Mouse (Mus musculus) MEL (cell line): Measurements from ENCODE around the gene Ccdc9b. TPM values are rescaled to one million over a fixed set of nuclear protein-coding genes. Genes with fewer than 3 reads are reported as not detected.

Experiments
- DNase-seq: peaks from one replicate; pipeline ENCODE4 v3.0.0; 2011; ENCODE audit warnings: low read depth, low spot score
- H3K27ac ChIP-seq: 2 replicates; pipeline ENCODE4 v1.5.1; 2012; ENCODE audit warnings: low read depth, mild to moderate bottlenecking, control low read depth, low read length, moderate library complexity; ENCODE audit not compliant: control insufficient read depth
- H3K27me3 ChIP-seq, 2 experiments: fragments of 150-350 bp in 1 of 2; sonication (generic) in 1 of 2; 2 replicates each; pipeline ENCODE4 v1.6.1; 2012; ENCODE audit warnings: low read length in 2 of 2, mild to moderate bottlenecking in 2 of 2, improper control_type of control experiment in 1 of 2, moderate library complexity in 1 of 2; ENCODE audit not compliant: insufficient read depth in 2 of 2, control insufficient read depth in 1 of 2
- H3K36me3 ChIP-seq, 2 experiments: 2 replicates each; pipeline ENCODE4 v1.6.1; 2012 to 2014; ENCODE audit warnings: low read length in 2 of 2, improper control_type of control experiment in 1 of 2, inconsistent platforms in 1 of 2, mild to moderate bottlenecking in 1 of 2; ENCODE audit not compliant: insufficient read depth in 2 of 2, control insufficient read depth in 1 of 2
- H3K4me1 ChIP-seq, 2 experiments: fragments of 150-350 bp in 1 of 2; sonication (generic) in 1 of 2; 2 replicates each; pipeline ENCODE4 v1.6.1; 2012; ENCODE audit warnings: low read length in 2 of 2, improper control_type of control experiment in 1 of 2, mild to moderate bottlenecking in 1 of 2; ENCODE audit not compliant: insufficient read depth in 2 of 2, control insufficient read depth in 1 of 2
- H3K4me3 ChIP-seq, 2 experiments: fragments of 150-350 bp in 1 of 2; sonication (generic) in 1 of 2; 2 replicates each; pipeline ENCODE4 v1.5.1; 2012; ENCODE audit warnings: low read depth in 2 of 2, low read length in 2 of 2, mild to moderate bottlenecking in 2 of 2, moderate library complexity in 2 of 2, control low read depth in 1 of 2, improper control_type of control experiment in 1 of 2; ENCODE audit not compliant: control insufficient read depth in 1 of 2, insufficient read depth in 1 of 2
- H3K79me2 ChIP-seq: 2 replicates; pipeline ENCODE4 v1.6.1; 2012; ENCODE audit warnings: mild to moderate bottlenecking, low read length, moderate library complexity; ENCODE audit not compliant: control insufficient read depth, poor library complexity, insufficient read depth
- H3K9ac ChIP-seq: 2 replicates; pipeline ENCODE4 v1.6.1; 2012; ENCODE audit warnings: low read depth, mild to moderate bottlenecking, control low read depth, low read length, moderate library complexity; ENCODE audit not compliant: control insufficient read depth, poor library complexity, severe bottlenecking
- H3K9me3 ChIP-seq: fragments of 150-350 bp; sonication (generic); replicated peaks from 2 replicates; pipeline ENCODE4 v1.6.1; 2012; ENCODE audit warnings: mild to moderate bottlenecking, low read length, improper control_type of control experiment, moderate library complexity; ENCODE audit not compliant: insufficient read depth
- E2F4 ChIP-seq: IDR thresholded peaks from 2 replicates; pipeline ENCODE4 v1.6.1; 2011; ENCODE audit warnings: low read depth, low read length, improper control_type of control experiment, borderline replicate concordance
- EP300 ChIP-seq, 2 experiments: IDR thresholded peaks; 2 replicates each; pipeline ENCODE4 v1.6.1; 2011; ENCODE audit warnings: improper control_type of control experiment in 2 of 2, low read length in 2 of 2, low read depth in 1 of 2, mild to moderate bottlenecking in 1 of 2
- ETS1 ChIP-seq: IDR thresholded peaks from 2 replicates; pipeline ENCODE4 v1.6.1; 2012; ENCODE audit warnings: low read depth, mild to moderate bottlenecking, inconsistent platforms, low read length, improper control_type of control experiment, moderate library complexity
- HCFC1 ChIP-seq: IDR thresholded peaks from 2 replicates; pipeline ENCODE4 v1.6.1; 2012; ENCODE audit warnings: low read depth, mild to moderate bottlenecking, inconsistent platforms, low read length, improper control_type of control experiment, moderate library complexity
- JUND ChIP-seq: IDR thresholded peaks from 2 replicates; pipeline ENCODE4 v1.6.1; 2011; ENCODE audit warnings: low read depth, mild to moderate bottlenecking, improper control_type of control experiment, low read length
- KAT2A ChIP-seq: conservative IDR thresholded peaks from 2 replicates; pipeline ENCODE4 v1.6.1; 2012; ENCODE audit warnings: low read depth, low read length, improper control_type of control experiment, inconsistent platforms
- MXI1 ChIP-seq: IDR thresholded peaks from 2 replicates; pipeline ENCODE4 v1.6.1; 2011; ENCODE audit warnings: mild to moderate bottlenecking, low read depth, low read length, improper control_type of control experiment
- MYB ChIP-seq: IDR thresholded peaks from 2 replicates; pipeline ENCODE4 v1.6.1; 2011; ENCODE audit warnings: mild to moderate bottlenecking, low read depth, low read length, improper control_type of control experiment
- MYC ChIP-seq: IDR thresholded peaks from 2 replicates; pipeline ENCODE4 v1.6.1; 2011; ENCODE audit warnings: low read depth, mild to moderate bottlenecking, low read length, improper control_type of control experiment, moderate library complexity
- NELFE ChIP-seq: IDR thresholded peaks from 2 replicates; pipeline ENCODE4 v1.6.1; 2011; ENCODE audit warnings: low read depth, low read length, improper control_type of control experiment
- NRF1 ChIP-seq: IDR thresholded peaks from 2 replicates; pipeline ENCODE4 v1.6.1; 2014; ENCODE audit warnings: low read depth, mild to moderate bottlenecking, inconsistent platforms, low read length, improper control_type of control experiment, moderate library complexity; ENCODE audit not compliant: poor library complexity, insufficient read depth, severe bottlenecking
- POLR2AphosphoS5 ChIP-seq: IDR thresholded peaks from 2 replicates; pipeline ENCODE4 v1.6.1; 2012; ENCODE audit warnings: low read depth, borderline replicate concordance, mild to moderate bottlenecking, inconsistent platforms, low read length, moderate library complexity, mixed read lengths
- SIN3A ChIP-seq: IDR thresholded peaks from 2 replicates; pipeline ENCODE4 v1.6.1; 2012; ENCODE audit warnings: low read length, improper control_type of control experiment, inconsistent platforms
- TAL1 ChIP-seq: IDR thresholded peaks from 2 replicates; pipeline ENCODE4 v1.6.1; 2012; ENCODE audit warnings: mild to moderate bottlenecking, inconsistent platforms, low read length, moderate library complexity, mixed read lengths
- TCF12 ChIP-seq: IDR thresholded peaks from 2 replicates; pipeline ENCODE4 v1.6.1; 2014; ENCODE audit warnings: low read depth, mild to moderate bottlenecking, inconsistent platforms, low read length, improper control_type of control experiment, moderate library complexity
- USF2 ChIP-seq, 2 experiments: IDR thresholded peaks; 2 replicates each; pipeline ENCODE4 v1.6.1; 2011 to 2012; ENCODE audit warnings: improper control_type of control experiment in 2 of 2, low read length in 2 of 2, borderline replicate concordance in 1 of 2, inconsistent platforms in 1 of 2, low read depth in 1 of 2, mild to moderate bottlenecking in 1 of 2; ENCODE audit not compliant: insufficient read depth in 1 of 2
- ZC3H11A ChIP-seq: IDR thresholded peaks from 2 replicates; pipeline ENCODE4 v1.6.1; 2012; ENCODE audit warnings: low read depth, mild to moderate bottlenecking, inconsistent platforms, low read length, improper control_type of control experiment
- ZKSCAN1 ChIP-seq: IDR thresholded peaks from 2 replicates; pipeline ENCODE4 v1.6.1; 2012; ENCODE audit warnings: low read depth, mild to moderate bottlenecking, inconsistent platforms, low read length, improper control_type of control experiment, moderate library complexity
- ZNF384 ChIP-seq: IDR thresholded peaks from 2 replicates; pipeline ENCODE4 v1.6.1; 2012; ENCODE audit warnings: low read depth, mild to moderate bottlenecking, inconsistent platforms, low read length, improper control_type of control experiment
- polyA plus RNA-seq, 2 experiments: library from polyadenylated mRNA; stranded (reverse) in 1 of 2; unstranded in 1 of 2; fragments of >175 nt in 1 of 2; fragments of >200 nt in 1 of 2; gene quantifications; 2 replicates each; pipeline versions ENCODE4 v1.2.1 to v1.2.4; 2012; ENCODE audit warnings: low replicate concordance in 2 of 2, low read depth in 1 of 2; ENCODE audit not compliant: insufficient read length in 2 of 2, insufficient read depth in 1 of 2, missing spikeins in 1 of 2
- total RNA-seq: library from RNA; depleted of rRNA; stranded (reverse); fragments of 300-350 nt; gene quantifications from 2 replicates; pipeline ENCODE4 v1.2.3, GENCODE M21; 2012

The Ccdc9b gene
- total and polyA plus RNA-seq, 3 experiments = 1.7 to 2.4 TPM; not detected in 1

GRCm38 (mm10) chr2:118730622-118730915 is 31.9 kb downstream of the Ccdc9b start (continued):
- 0 out of 4 replicates have a peak, but pooled peaks have one; percentile 18 to 21 for TF ChIP-seq EP300 (IDR thresholded peaks at IDR 0.05; ENCODE audit: low read depth in 1 of 2, low read length in 2 of 2)
- TF ChIP-seq MYB = no peak
- no peak for TF ChIP-seq KAT2A
- no peak; the same call in 1 of the 2 replicates for TF ChIP-seq ZKSCAN1
- TF ChIP-seq NRF1 = no peak
- no peak for TF ChIP-seq ZNF384
- no peak; the same call in 1 of the 2 replicates for TF ChIP-seq MXI1
- no peak for TF ChIP-seq POLR2AphosphoS5
- no peak for TF ChIP-seq TAL1
- TF ChIP-seq NELFE = no peak

GRCm38 (mm10) chr2:118729816-118730621 is 32.4 kb downstream of the Ccdc9b start:
- no peak for TF ChIP-seq MYC
- TF ChIP-seq ETS1 = no peak
- TF ChIP-seq MXI1 = 0 out of 2 replicates have a peak, but pooled peaks have one; percentile 50
- no peak for TF ChIP-seq USF2 (IDR thresholded peaks at IDR 0.05; ENCODE audit: borderline replicate concordance in 1 of 2, insufficient read depth in 1 of 2, low read depth in 1 of 2, low read length in 2 of 2)
- TF ChIP-seq HCFC1 = peak; percentile 42; the same call in 1 of the 2 replicates
- no peak for TF ChIP-seq POLR2AphosphoS5
- peak; percentile 20; the same call in 1 of the 2 replicates for TF ChIP-seq TCF12
- TF ChIP-seq EP300 (IDR thresholded peaks at IDR 0.05; ENCODE audit: low read depth in 1 of 2, low read length in 2 of 2) = peak in 1 of 2 experiments; percentile 39; a peak in 1 of 4 replicates
- TF ChIP-seq ZC3H11A = no peak
- TF ChIP-seq E2F4 = 0 out of 2 replicates have a peak, but pooled peaks have one; percentile 38
- no peak for TF ChIP-seq JUND
- peak; percentile 73; the same call in 1 of the 2 replicates for TF ChIP-seq SIN3A
- H3K27ac ChIP-seq = peak overlapping the region; percentile 89
- peaks cover 5 to 16% of the 10 kb centered on the region in 2 experiments for H3K4me1 ChIP-seq
- no peaks in the 10 kb centered on the region for H3K27me3 ChIP-seq
- H3K36me3 ChIP-seq = peaks cover 0 to 16% of the 10 kb centered on the region in 2 experiments; a peak in 2 of 4 replicates
- H3K9me3 ChIP-seq = no peaks in the 10 kb centered on the region
- H3K79me2 ChIP-seq = peaks cover 15% of the 10 kb centered on the region
- peak overlapping the region; percentile 1 to 26; a peak in 1 of 4 replicates for H3K4me3 ChIP-seq
- H3K9ac ChIP-seq = peak overlapping the region; percentile 56
- DNase-seq = peak; percentile 73
